Mouse (Mus musculus) forebrain, embryonic 16.5 days (tissue): ENCODE data around the gene Tmeff1. TPM values are rescaled to one million over a fixed set of nuclear protein-coding genes. Genes with fewer than 3 reads are reported as not detected.
"Not testable (repeated sequence)": the region's sequence is repeated elsewhere in the genome, so short reads cannot be mapped to it uniquely, and the experiment has no call there.

Experiments
- ATAC-seq: fragments of 200-750 bp; cut with Nextera tagmentation; 2 replicates; pipeline ENCODE4 v1.8.0; 2017; ENCODE audit warnings: mild to moderate bottlenecking, moderate library complexity
- H3K27ac ChIP-seq: fragments of 300-500 bp; sonication (generic); 2 replicates; pipeline ENCODE4 v1.5.1; 2014; ENCODE audit warnings: low read length, control low read depth
- H3K27me3 ChIP-seq: fragments of 300-500 bp; sonication (generic); replicated peaks from 2 replicates; pipeline ENCODE4 v1.6.1; 2014; ENCODE audit warnings: low read length; ENCODE audit not compliant: control insufficient read depth, insufficient read depth
- H3K36me3 ChIP-seq: fragments of 300-500 bp; sonication (generic); 2 replicates; pipeline ENCODE4 v1.6.1; 2014; ENCODE audit not compliant: control insufficient read depth, insufficient read depth
- H3K4me1 ChIP-seq: fragments of 300-500 bp; sonication (generic); replicated peaks from 2 replicates; pipeline ENCODE4 v1.6.1; 2014; ENCODE audit warnings: low read length; ENCODE audit not compliant: control insufficient read depth, insufficient read depth
- H3K4me2 ChIP-seq: fragments of 300-500 bp; sonication (generic); 2 replicates; pipeline ENCODE4 v1.6.1; 2014; ENCODE audit warnings: mild to moderate bottlenecking, low read length, control low read depth
- H3K4me3 ChIP-seq: fragments of 300-500 bp; sonication (generic); replicated peaks from 2 replicates; pipeline ENCODE4 v1.5.1; 2014; ENCODE audit warnings: mild to moderate bottlenecking, low read length, control low read depth
- H3K9ac ChIP-seq: fragments of 300-500 bp; sonication (generic); replicated peaks from 2 replicates; pipeline ENCODE4 v1.6.1; 2014; ENCODE audit warnings: low read depth, low read length, control low read depth
- H3K9me3 ChIP-seq: fragments of 300-500 bp; sonication (generic); 2 replicates; pipeline ENCODE4 v1.6.1; 2016; ENCODE audit warnings: low read length; ENCODE audit not compliant: control insufficient read depth
- WGBS: fragments of 180-500 bp; shearing (Covaris S2); extraction: QIAGEN DNeasy Blood & Tissue Kit; methylation state at CpG from one replicate; pipeline ENCODE4 v1.1.7; 2014; 5-methylcytosine and 5-hydroxymethylcytosine counted together
- polyA plus RNA-seq: library from polyadenylated mRNA; unstranded; fragments of >200 nt; fragmentation: Nextera tagmentation; extraction: Ambion mirVana; gene quantifications from 2 replicates; pipeline ENCODE4 v1.2.1, GENCODE M21; 2015

The Tmeff1 gene
- polyA plus RNA-seq, 1 experiment from 2014 or later = 205 TPM

DNA sequence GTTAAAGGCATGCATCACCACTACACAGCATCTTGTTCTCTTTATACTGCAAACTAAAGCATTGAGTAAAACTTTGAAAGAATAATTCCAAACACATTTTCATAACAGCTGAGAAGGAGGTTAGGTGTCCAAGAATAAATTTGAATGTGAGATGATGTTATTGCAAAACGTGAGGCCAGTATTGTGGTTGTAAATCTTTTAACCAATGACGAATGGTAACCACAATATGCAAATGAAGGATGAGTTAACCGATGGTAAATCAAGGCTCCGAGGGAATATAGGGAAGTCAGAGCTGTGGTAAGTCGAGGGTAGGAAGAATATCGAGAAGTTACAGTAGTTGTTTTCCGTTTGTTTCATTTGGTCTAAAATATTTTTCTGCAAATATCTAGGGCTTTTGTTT is 89.4 kb downstream of the Tmeff1 start:
- no peak for ATAC-seq
- peaks cover 18% of the 10 kb centered on the region for H3K36me3 ChIP-seq

DNA sequence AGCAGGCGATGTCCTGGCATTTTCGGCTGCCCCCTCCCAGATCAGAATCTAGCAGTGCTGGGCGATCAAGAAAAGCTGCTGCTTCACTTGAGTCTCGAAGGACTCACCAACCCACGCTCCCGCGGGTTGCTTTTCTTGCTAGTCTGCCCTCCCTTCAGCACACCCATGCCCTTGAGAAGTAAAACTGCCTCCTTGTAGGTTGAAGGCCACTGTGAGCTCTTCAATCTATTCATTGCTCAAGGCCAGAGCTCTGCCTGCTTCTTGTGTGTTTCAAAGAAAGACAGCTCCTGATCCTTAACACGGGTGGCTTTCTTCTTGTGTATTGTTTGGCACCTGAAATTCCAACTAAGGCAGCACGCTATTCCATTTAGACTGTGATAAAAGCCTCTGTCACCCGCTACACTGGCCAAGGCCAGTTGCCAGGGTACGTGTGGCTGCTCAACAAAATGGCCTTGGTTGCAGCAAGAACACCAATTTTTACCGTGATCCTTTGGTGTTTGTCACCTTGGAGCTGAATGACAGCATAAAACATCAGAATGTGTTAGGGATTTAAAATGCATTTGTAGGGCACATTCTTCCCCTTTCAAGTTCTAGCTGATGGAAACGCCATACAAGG is 91.7 kb downstream of the Tmeff1 start:
- Histone ChIP-seq H3K27me3 (no peaks in the 10 kb centered on the region), H3K4me1 (peaks cover 5% of the 10 kb centered on the region), H3K4me2 (no peak overlapping the region), H3K9ac (no peak overlapping the region), H3K9me3 (no peaks in the 10 kb centered on the region), H3K36me3 (peaks cover 16% of the 10 kb centered on the region), H3K27ac (no peak overlapping the region), H3K4me3 (no peak overlapping the region)
- 90% methylated on average over 13 of the region's 13 CpGs for WGBS
- no peak for ATAC-seq

More for the DNA sequence above, 89.4 kb downstream of the Tmeff1 start:
- Histone ChIP-seq H3K4me3 (no peak overlapping the region), H3K27me3 (no peaks in the 10 kb centered on the region), H3K9ac (no peak overlapping the region), H3K27ac (no peak overlapping the region), H3K4me1 (no peaks in the 10 kb centered on the region), H3K4me2 (no peak overlapping the region), H3K9me3 (no peaks in the 10 kb centered on the region)
- WGBS = 91% methylated on average over 7 of the region's 7 CpGs

DNA sequence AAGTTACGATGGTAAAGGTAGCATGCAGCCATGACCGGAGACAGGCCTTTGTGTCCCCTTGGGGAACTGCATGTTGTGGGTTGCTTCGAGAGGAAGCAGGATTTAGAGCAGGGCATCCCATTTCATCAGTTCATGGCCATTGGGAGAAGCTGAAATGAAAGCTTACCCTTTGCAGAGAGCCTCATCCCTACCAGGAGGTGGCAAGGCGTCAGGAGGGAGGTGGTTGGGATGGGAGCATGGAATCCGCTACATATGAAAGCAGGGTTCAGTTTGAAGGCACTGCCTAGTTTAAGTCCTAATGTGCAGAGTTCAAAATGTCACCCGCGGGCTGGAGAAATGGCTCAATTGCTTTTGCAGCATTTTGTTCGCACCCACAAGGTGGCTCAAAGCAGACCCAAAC is 92.3 kb downstream of the Tmeff1 start:
- Histone ChIP-seq H3K27me3 (no peaks in the 10 kb centered on the region), H3K27ac (no peak overlapping the region), H3K4me2 (no peak overlapping the region), H3K36me3 (peaks cover 11% of the 10 kb centered on the region), H3K9me3 (no peaks in the 10 kb centered on the region), H3K4me3 (no peak overlapping the region), H3K9ac (no peak overlapping the region), H3K4me1 (peaks cover 5% of the 10 kb centered on the region)
- ATAC-seq = no peak
- 93% methylated on average over 8 of the region's 8 CpGs for WGBS

DNA sequence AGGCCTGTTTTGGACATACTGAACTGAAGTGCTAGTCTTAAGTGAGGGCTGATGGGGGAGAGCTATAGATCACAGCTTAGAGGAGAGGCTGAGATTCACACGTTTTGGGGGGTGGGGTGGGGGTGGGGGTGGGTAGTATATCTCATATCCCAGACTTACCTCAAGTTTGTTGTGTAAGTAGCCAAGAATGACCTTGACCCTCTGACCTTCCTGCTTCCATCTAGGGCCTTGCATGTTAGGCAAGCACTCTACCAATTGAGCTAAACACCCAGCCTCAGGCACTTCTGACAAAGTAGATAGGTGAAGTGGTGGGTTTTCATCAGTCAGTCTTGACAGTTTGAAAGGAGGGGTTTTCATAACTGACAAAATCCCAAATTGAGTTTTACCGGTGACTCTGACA is 92.8 kb downstream of the Tmeff1 start:
- Histone ChIP-seq H3K9ac (no peak overlapping the region), H3K4me3 (no peak overlapping the region), H3K27ac (no peak overlapping the region), H3K4me2 (no peak overlapping the region), H3K9me3 (no peaks in the 10 kb centered on the region), H3K36me3 (peaks cover 6% of the 10 kb centered on the region; the same call in 1 of the 2 replicates), H3K4me1 (peaks cover 5% of the 10 kb centered on the region), H3K27me3 (no peaks in the 10 kb centered on the region)
- no peak for ATAC-seq
- 85% methylated on average over 2 of the region's 2 CpGs for WGBS

DNA sequence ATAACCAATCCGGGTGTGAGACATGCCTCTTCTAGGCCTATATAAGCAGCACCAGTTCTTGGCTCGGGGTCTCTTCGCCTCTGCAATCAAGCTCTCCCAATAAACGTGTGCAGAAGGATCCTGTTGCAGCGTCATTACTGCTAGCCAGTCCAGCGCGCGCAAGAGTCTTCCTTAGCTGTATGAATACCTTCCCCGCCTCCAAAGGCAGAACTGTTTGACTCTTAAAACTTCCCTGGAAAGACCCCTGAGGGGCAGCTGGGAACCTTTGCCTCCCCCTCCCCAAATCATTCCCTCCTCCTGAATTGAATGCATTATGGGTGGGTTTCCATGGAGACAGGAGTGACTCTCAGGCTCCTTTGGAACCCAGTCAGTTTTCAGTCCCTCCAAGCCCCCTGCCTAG is 93.8 kb downstream of the Tmeff1 start:
- 86% methylated on average over 9 of the region's 9 CpGs for WGBS

DNA sequence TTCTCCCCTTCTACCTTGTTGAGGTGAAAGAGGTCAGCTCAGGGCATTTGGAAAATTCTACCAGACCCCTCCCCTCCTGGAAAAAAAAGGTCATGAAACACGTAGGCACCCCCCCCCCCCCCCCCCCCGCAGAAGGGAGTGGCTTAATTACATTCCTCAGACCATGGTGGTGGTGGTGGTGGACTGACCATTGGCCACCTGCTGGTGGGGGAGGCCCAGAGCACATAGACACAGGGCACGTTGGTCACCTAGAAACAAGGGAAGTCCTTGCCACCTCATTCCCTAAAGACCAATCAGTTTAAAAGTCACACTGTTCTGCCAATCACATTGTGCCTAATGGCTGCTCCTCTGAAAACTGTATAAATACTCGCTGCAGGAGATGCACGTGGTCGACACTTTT is 94.8 kb downstream of the Tmeff1 start:
- not testable (repeated sequence) for H3K27ac ChIP-seq, H3K9me3 ChIP-seq, ATAC-seq, H3K4me1 ChIP-seq, H3K4me3 ChIP-seq, H3K4me2 ChIP-seq, H3K27me3 ChIP-seq, H3K9ac ChIP-seq, H3K36me3 ChIP-seq
- 81% methylated on average over 4 of the region's 6 CpGs for WGBS

More for the DNA sequence above, 93.8 kb downstream of the Tmeff1 start:
- Histone ChIP-seq H3K4me2 (no peak overlapping the region), H3K27me3 (no peaks in the 10 kb centered on the region), H3K4me3 (no peak overlapping the region), H3K27ac (no peak overlapping the region), H3K36me3 (0 out of 2 replicates have a peak, but pooled peaks cover 4% of the 10 kb centered on the region), H3K4me1 (peaks cover 5% of the 10 kb centered on the region), H3K9me3 (no peaks in the 10 kb centered on the region), H3K9ac (no peak overlapping the region)
- ATAC-seq = no peak

DNA sequence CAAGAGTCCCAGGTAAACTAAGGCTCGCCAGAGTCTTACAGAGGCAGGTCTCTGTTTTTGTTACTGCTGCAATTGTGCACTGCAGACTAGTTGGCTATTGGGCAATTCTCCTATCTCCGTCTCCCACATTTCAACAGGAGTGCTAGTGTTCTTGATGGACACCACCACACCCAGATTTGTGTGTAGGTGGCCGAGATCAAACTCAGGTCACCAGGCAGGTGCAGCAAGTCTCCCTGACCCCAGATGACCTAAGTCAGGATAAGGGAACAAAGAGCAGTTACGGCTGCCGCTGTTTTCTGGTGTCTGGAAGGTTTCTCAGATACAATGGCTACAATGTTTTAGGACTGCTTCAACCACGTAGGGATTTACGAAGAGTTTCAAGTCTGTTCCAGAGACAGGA is 95.2 kb downstream of the Tmeff1 start:
- 67% methylated on average over 7 of the region's 7 CpGs for WGBS
- Histone ChIP-seq H3K4me2 (no peak overlapping the region), H3K4me3 (no peak overlapping the region), H3K9ac (no peak overlapping the region), H3K36me3 (no peaks in the 10 kb centered on the region), H3K27me3 (no peaks in the 10 kb centered on the region), H3K9me3 (no peaks in the 10 kb centered on the region), H3K4me1 (peaks cover 5% of the 10 kb centered on the region), H3K27ac (no peak overlapping the region)
- no peak for ATAC-seq

DNA sequence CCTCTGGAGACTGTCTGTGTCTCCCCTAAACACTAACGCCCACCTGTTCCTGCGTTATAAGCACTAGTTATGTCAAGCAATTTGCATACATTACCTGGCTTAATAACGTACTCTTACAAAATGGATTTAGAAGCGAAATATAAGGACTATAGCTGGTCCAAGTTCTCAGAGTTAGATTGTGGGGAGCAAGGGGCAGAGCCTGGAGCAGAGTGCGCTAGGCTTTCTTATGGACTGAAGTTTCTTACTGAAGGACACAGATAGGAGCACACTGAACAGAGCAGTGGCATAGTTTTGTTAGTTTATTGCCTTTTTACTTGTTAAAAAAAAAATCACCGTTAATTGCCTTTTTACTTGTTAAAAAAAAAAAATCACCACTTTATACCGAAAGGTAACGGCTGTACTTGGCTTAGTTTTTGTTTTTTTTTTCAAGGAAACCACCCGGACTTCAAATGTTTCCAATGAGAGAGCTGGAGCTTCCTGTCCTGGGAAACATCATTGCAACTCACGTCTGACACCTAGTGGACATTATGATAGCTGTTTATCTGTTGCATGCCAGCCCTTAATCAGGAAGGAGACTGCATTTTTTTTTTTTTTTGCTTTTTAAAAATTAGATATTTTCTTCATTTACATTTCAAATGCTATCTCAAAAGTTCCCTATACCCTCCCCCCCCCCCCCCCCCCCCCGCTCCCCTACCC is 95.8 kb downstream of the Tmeff1 start:
- H3K9me3 ChIP-seq = no peaks in the 10 kb centered on the region
- H3K4me1 ChIP-seq = peaks cover 5% of the 10 kb centered on the region
- ATAC-seq = peak; percentile 21; the same call in 1 of the 2 replicates
- no peak overlapping the region for H3K4me2 ChIP-seq
- no peak overlapping the region for H3K27ac ChIP-seq
- H3K9ac ChIP-seq = no peak overlapping the region
- no peak overlapping the region for H3K4me3 ChIP-seq
- H3K27me3 ChIP-seq = no peaks in the 10 kb centered on the region
- no peaks in the 10 kb centered on the region for H3K36me3 ChIP-seq
- 35% methylated on average over 10 of the region's 11 CpGs for WGBS

DNA sequence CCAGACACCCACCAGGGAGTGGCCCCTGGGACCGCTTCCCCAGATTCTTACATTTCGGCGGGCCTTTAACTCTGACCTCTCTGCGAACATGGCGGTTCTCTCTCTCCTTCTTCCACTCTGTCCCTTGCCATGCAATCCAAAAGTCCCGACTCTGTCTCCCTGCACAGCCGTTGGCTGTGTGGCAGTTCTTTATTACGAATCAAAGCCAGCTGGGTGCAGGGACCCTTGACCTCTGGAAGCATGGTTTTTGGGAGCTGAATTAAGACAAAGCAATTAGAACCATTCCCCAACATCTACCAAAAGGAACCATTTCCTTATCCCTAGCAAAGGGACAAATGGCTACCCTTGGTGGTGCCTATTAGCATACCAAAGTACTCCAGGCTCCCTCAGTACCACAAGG is 98.2 kb downstream of the Tmeff1 start:
- Histone ChIP-seq H3K4me2 (no peak overlapping the region), H3K9me3 (no peaks in the 10 kb centered on the region), H3K27me3 (no peaks in the 10 kb centered on the region), H3K4me1 (peaks cover 5% of the 10 kb centered on the region), H3K9ac (no peak overlapping the region), H3K36me3 (no peaks in the 10 kb centered on the region), H3K27ac (no peak overlapping the region), H3K4me3 (no peak overlapping the region; the same call in 1 of the 2 replicates)
- 78% methylated on average over 8 of the region's 8 CpGs for WGBS
- ATAC-seq = no peak
